Mouse (Mus musculus) testis, adult 2 months (tissue): ENCODE measurements around the gene Flt3.

Experiments
- CTCF ChIP-seq: fragments of 200-500 bp; IDR thresholded peaks from 2 replicates; pipeline ENCODE4 v1.5.1; 2012; ENCODE audit warnings: low read depth, mild to moderate bottlenecking, inconsistent platforms, low read length, moderate library complexity; ENCODE audit not compliant: control insufficient read depth, insufficient read depth, insufficient replicate concordance
- POLR2A ChIP-seq: fragments of 200-500 bp; IDR thresholded peaks from 2 replicates; pipeline ENCODE4 v1.6.1; 2012; ENCODE audit warnings: low read depth, mild to moderate bottlenecking, inconsistent platforms, low read length, moderate library complexity; ENCODE audit not compliant: control insufficient read depth

DNA sequence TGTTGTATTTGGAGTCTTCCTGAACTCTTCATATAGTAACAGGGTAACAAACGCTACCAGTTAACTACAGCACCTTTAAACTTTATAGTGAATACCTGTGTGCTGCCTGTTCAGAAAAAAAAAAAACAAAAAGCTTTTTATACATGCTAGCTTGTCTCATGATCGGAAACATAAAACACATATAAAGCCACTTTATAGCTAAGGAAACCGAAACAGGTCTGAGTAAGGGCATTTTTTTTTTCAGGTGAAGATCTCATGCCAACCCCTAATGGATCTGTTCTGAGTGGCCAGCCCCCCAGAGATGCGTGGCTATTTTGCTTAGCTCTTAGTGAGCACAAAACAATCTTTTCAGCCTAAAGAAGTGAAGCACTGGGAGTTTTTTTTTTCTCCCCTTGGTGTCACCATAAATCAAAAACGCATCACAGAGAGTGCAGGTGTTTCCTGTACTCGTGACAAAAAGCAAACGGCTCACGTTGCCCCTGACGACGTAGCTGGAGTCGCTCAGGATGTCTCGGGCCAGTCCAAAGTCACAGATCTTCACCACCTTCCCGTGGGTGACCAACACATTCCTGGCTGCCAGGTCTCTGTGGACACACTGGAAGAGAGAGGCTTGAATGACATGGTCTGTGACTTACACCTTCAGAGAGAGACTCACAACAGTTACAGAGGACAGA is 59.4 kb downstream of the Flt3 start:
- TF ChIP-seq POLR2A: no peak
- no peak for TF ChIP-seq CTCF
